8 mouse cellular contexts compared by ENCODE assay signal in genomic region chr19:24223851-24224251, GRCm38 (mm10). TPM values are rescaled to one million over a fixed set of nuclear protein-coding genes. Genes with fewer than 3 reads are reported as not detected.
DNase-seq lines count a peak whose midpoint lies in the region; ATAC-seq and TF ChIP-seq lines count a peak whose summit lies in the region.

No protein-coding gene starts in this region.

- DNase-seq in testis, postnatal 10 days (ENCODE audit: low spot score): no peak
- DNase-seq in kidney, adult 8-10 months: peak; percentile 71 to 72
- no peak for DNase-seq in natural killer cell, adult 2 months (ENCODE audit: low spot score in 2 of 2)
- no peak for DNase-seq in thymus, postnatal 36 days

- no peak for TF ChIP-seq POLR2A in testis, adult 2 months (IDR thresholded peaks at IDR 0.05; ENCODE audit: control insufficient read depth, low read depth, low read length)

- H3K36me3 ChIP-seq in testis, adult 2 months (ENCODE audit: control insufficient read depth, insufficient read depth, low read length): no peaks in the 10 kb centered on the region
- H3K36me3 ChIP-seq in forebrain, embryonic 16.5 days (ENCODE audit: control insufficient read depth, insufficient read depth): no peaks in the 10 kb centered on the region
- no peaks in the 10 kb centered on the region for H3K36me3 ChIP-seq in lung, embryonic 16.5 days (ENCODE audit: control insufficient read depth, insufficient read depth, low read length)

- H3K27ac ChIP-seq in testis, adult 2 months (ENCODE audit: control insufficient read depth, insufficient read depth, low read depth, low read length): no peak overlapping the region
- H3K27ac ChIP-seq in forebrain, embryonic 16.5 days (ENCODE audit: low read length): no peak overlapping the region
- peak overlapping the region; percentile 95 for H3K27ac ChIP-seq in lung, embryonic 16.5 days (ENCODE audit: low read length)

- H3K9ac ChIP-seq in forebrain, embryonic 16.5 days (replicated peaks; ENCODE audit: low read depth, low read length): no peak overlapping the region
- peak overlapping the region; percentile 80 for H3K9ac ChIP-seq in lung, embryonic 16.5 days (ENCODE audit: low read length)

- peak overlapping the region; percentile 78 for H3K4me3 ChIP-seq in testis, adult 2 months (ENCODE audit: control insufficient read depth, low read depth, low read length)
- H3K4me3 ChIP-seq in forebrain, embryonic 16.5 days (replicated peaks; ENCODE audit: low read length): peak overlapping the region; percentile 54
- H3K4me3 ChIP-seq in lung, embryonic 16.5 days (ENCODE audit: low read length): peak overlapping the region; percentile 78

- WGBS in forebrain, embryonic 16.5 days: 19% methylated on average over 11 of the region's 11 CpGs
- 11% methylated on average over 11 of the region's 11 CpGs for whole genome bisulfite sequencing in lung, embryonic 16.5 days

- H3K27me3 ChIP-seq in testis, adult 2 months (ENCODE audit: control insufficient read depth, insufficient read depth, low read length): no peaks in the 10 kb centered on the region
- H3K27me3 ChIP-seq in forebrain, embryonic 16.5 days (replicated peaks; ENCODE audit: control insufficient read depth, insufficient read depth, low read length): peaks cover 17% of the 10 kb centered on the region
- H3K27me3 ChIP-seq in lung, embryonic 16.5 days (ENCODE audit: control insufficient read depth, insufficient read depth, low read depth, low read length): peaks cover 8% of the 10 kb centered on the region; the same call in 1 of the 2 replicates

- H3K9me3 ChIP-seq in forebrain, embryonic 16.5 days (ENCODE audit: control insufficient read depth, low read length): no peaks in the 10 kb centered on the region
- no peaks in the 10 kb centered on the region for H3K9me3 ChIP-seq in lung, embryonic 16.5 days (ENCODE audit: control insufficient read depth, low read length)

- H3K4me1 ChIP-seq in testis, adult 2 months (ENCODE audit: control insufficient read depth, insufficient read depth, low read length): peaks cover 8% of the 10 kb centered on the region
- H3K4me1 ChIP-seq in forebrain, embryonic 16.5 days (replicated peaks; ENCODE audit: control insufficient read depth, insufficient read depth, low read length): peaks cover 25% of the 10 kb centered on the region
- H3K4me1 ChIP-seq in lung, embryonic 16.5 days (replicated peaks; ENCODE audit: control insufficient read depth, insufficient read depth, low read length): peaks cover 15% of the 10 kb centered on the region; the same call in 1 of the 2 replicates

- peak overlapping the region; percentile 90 for H3K4me2 ChIP-seq in forebrain, embryonic 16.5 days (ENCODE audit: low read length)
- peak overlapping the region; percentile 76 for H3K4me2 ChIP-seq in lung, embryonic 16.5 days (ENCODE audit: low read depth, low read length)

- ATAC-seq in forebrain, embryonic 16.5 days: no peak
- ATAC-seq in lung, embryonic 16.5 days (ENCODE audit: low read depth): no peak
- no peak for ATAC-seq in megakaryocyte-erythroid progenitor cell, adult 5-6 weeks (replicated peaks; ENCODE audit: low FRiP score, low TSS enrichment, poor library complexity, severe bottlenecking)

- TF ChIP-seq CTCF in testis, adult 2 months (IDR thresholded peaks at IDR 0.05; ENCODE audit: control insufficient read depth, insufficient read depth, insufficient replicate concordance, low read depth, low read length): no peak

RNA-seq across cellular contexts. Expression of gene Tjp2, which starts 1.0 kb away (rescaled TPM):
- polyA plus RNA-seq in testis, adult 2 months (2012; rRNA removed): 19.3 and 19.8 TPM in 2 replicates
- polyA plus RNA-seq in forebrain, embryonic 16.5 days (2015; fragmentation: Nextera tagmentation; extraction: Ambion mirVana): 11.3 and 15.0 TPM in 2 replicates
- 34.6 and 36.6 TPM in 2 replicates for polyA plus RNA-seq in lung, embryonic 16.5 days (2015; fragmentation: Nextera tagmentation; extraction: Ambion mirVana)
- total RNA-seq in megakaryocyte-erythroid progenitor cell, adult 5-6 weeks (2014; fragmentation: Nextera tagmentation): 1.4 and 2.7 TPM in 2 replicates
- total RNA-seq in megakaryocyte-erythroid progenitor cell, adult 5-6 weeks (2017): 2.3 and 3.6 TPM in 2 replicates

RNA-seq across cellular contexts. Expression of gene Fxn, which starts 56.6 kb away (rescaled TPM):
- 5.1 and 5.6 TPM in 2 replicates for polyA plus RNA-seq in testis, adult 2 months (2012; rRNA removed)
- 40.1 and 40.3 TPM in 2 replicates for polyA plus RNA-seq in forebrain, embryonic 16.5 days (2015; fragmentation: Nextera tagmentation; extraction: Ambion mirVana)
- polyA plus RNA-seq in lung, embryonic 16.5 days (2015; fragmentation: Nextera tagmentation; extraction: Ambion mirVana): 45.9 and 47.5 TPM in 2 replicates
- total RNA-seq in megakaryocyte-erythroid progenitor cell, adult 5-6 weeks (2014; fragmentation: Nextera tagmentation): 91.0 and 120 TPM in 2 replicates
- 32.5 and 40.5 TPM in 2 replicates for total RNA-seq in megakaryocyte-erythroid progenitor cell, adult 5-6 weeks (2017)

Comparison
In these comparisons a context has a peak if more than half of its experiments do, and no peak if none do; other contexts are left out.
1. DNase-seq: peak in kidney, adult 8-10 months (2 of 2); none in testis, postnatal 10 days (single experiment), natural killer cell, adult 2 months (0 of 2) and thymus, postnatal 36 days (0 of 2).
2. Peak in every context shown above with its lines, with median percentiles within 50 percentile points of each other: H3K4me3 ChIP-seq.